Mouse (Mus musculus) stomach, postnatal 0 days (tissue): ENCODE results near the gene Fbxl18. TPM values are rescaled to one million over a fixed set of nuclear protein-coding genes. Genes with fewer than 3 reads are reported as not detected.
"Not testable (repeated sequence)": the region's sequence is repeated elsewhere in the genome, so short reads cannot be mapped to it uniquely, and the experiment has no call there.

Experiments
- ATAC-seq: fragments of 200-750 bp; cut with Nextera tagmentation; 2 replicates; pipeline ENCODE4 v1.8.0; 2017; ENCODE audit not compliant: low FRiP score, low TSS enrichment
- DNase-seq: peaks from one replicate; pipeline ENCODE4 v3.0.0-alpha.2; 2016; ENCODE audit warnings: low spot score
- H3K27ac ChIP-seq: fragments of 300-500 bp; sonication (generic); replicated peaks from 2 replicates; pipeline ENCODE4 v1.5.1; 2014; ENCODE audit warnings: mild to moderate bottlenecking, control low read depth
- H3K27me3 ChIP-seq: fragments of 300-500 bp; sonication (generic); 2 replicates; pipeline ENCODE4 v1.6.1; 2014; ENCODE audit warnings: low read length; ENCODE audit not compliant: control insufficient read depth, insufficient read depth
- H3K36me3 ChIP-seq: fragments of 300-500 bp; sonication (generic); 2 replicates; pipeline ENCODE4 v1.6.1; 2014; ENCODE audit warnings: low read length, mixed read lengths; ENCODE audit not compliant: control insufficient read depth, insufficient read depth
- H3K4me1 ChIP-seq: fragments of 300-500 bp; sonication (generic); replicated peaks from 2 replicates; pipeline ENCODE4 v1.6.1; 2014; ENCODE audit warnings: antibody characterized with exemption; ENCODE audit not compliant: control insufficient read depth, insufficient read depth
- H3K4me2 ChIP-seq: fragments of 300-500 bp; sonication (generic); replicated peaks from 2 replicates; pipeline ENCODE4 v1.6.1; 2014; ENCODE audit warnings: low read depth, mild to moderate bottlenecking, control low read depth, moderate library complexity
- H3K4me3 ChIP-seq: fragments of 300-500 bp; sonication (generic); 2 replicates; pipeline ENCODE4 v1.5.1; 2014; ENCODE audit warnings: low read depth, low read length, control low read depth
- H3K9ac ChIP-seq: fragments of 300-500 bp; sonication (generic); 2 replicates; pipeline ENCODE4 v1.6.1; 2014; ENCODE audit warnings: mild to moderate bottlenecking, low read length, control low read depth, mixed read lengths
- H3K9me3 ChIP-seq: fragments of 300-500 bp; sonication (generic); 2 replicates; pipeline ENCODE4 v1.6.1; 2016; ENCODE audit warnings: low read length; ENCODE audit not compliant: control insufficient read depth
- CTCF ChIP-seq: IDR thresholded peaks from 2 replicates; pipeline ENCODE4 v1.5.1; 2016; ENCODE audit warnings: antibody characterized with exemption, low read depth, mild to moderate bottlenecking, moderate library complexity
- EP300 ChIP-seq: optimal IDR thresholded peaks from 2 replicates; pipeline ENCODE3; 2016; ENCODE audit warnings: antibody characterized with exemption
- WGBS: fragments of 180-500 bp; shearing (Covaris S2); extraction: QIAGEN DNeasy Blood & Tissue Kit; methylation state at CpG from one replicate; pipeline ENCODE4 v1.1.7; 2014; 5-methylcytosine and 5-hydroxymethylcytosine counted together
- polyA plus RNA-seq: library from polyadenylated mRNA; unstranded; fragments of >200 nt; fragmentation: Nextera tagmentation; extraction: Ambion mirVana; gene quantifications from 2 replicates; pipeline ENCODE4 v1.2.1, GENCODE M21; 2015

Fbxl18 gene
- polyA plus RNA-seq, 1 experiment from 2014 or later, result 5.3 TPM

GRCm38 (mm10) chr5:142887533-142887932, 7.7 kb downstream of the Fbxl18 start:
- H3K9ac ChIP-seq, H3K4me3 ChIP-seq, H3K27ac ChIP-seq, H3K27me3 ChIP-seq, H3K4me2 ChIP-seq, DNase-seq, ATAC-seq, H3K9me3 ChIP-seq, H3K4me1 ChIP-seq: not testable (repeated sequence)
- H3K36me3 ChIP-seq, result peaks cover 18% of the 10 kb centered on the region
- TF ChIP-seq CTCF, result peak; percentile 29; the same call in 1 of the 2 replicates
- 84% methylated on average over 3 of the region's 3 CpGs for WGBS

- ATAC-seq (no peak), DNase-seq (no peak)
- H3K9ac ChIP-seq, result no peak overlapping the region
- H3K4me1 ChIP-seq, result no peaks in the 10 kb centered on the region
- no peak overlapping the region for H3K4me2 ChIP-seq
- no peak overlapping the region for H3K27ac ChIP-seq
- H3K9me3 ChIP-seq, result no peaks in the 10 kb centered on the region
- no peak overlapping the region for H3K4me3 ChIP-seq
- WGBS, result 92% methylated on average over 20 of the region's 20 CpGs
- peaks cover 18% of the 10 kb centered on the region for H3K36me3 ChIP-seq
- no peak for TF ChIP-seq CTCF
- TF ChIP-seq EP300, result no peak
- H3K27me3 ChIP-seq, result no peaks in the 10 kb centered on the region
Observed at GRCm38 (mm10) chr5:142886761-142887160, 8.5 kb downstream of the Fbxl18 start.

GRCm38 (mm10) chr5:142886181-142886580, 9.0 kb downstream of the Fbxl18 start:
- H3K27ac ChIP-seq, result no peak overlapping the region
- no peak overlapping the region for H3K9ac ChIP-seq
- no peak overlapping the region for H3K4me3 ChIP-seq
- DNase-seq, result no peak
- no peak overlapping the region for H3K4me2 ChIP-seq
- no peaks in the 10 kb centered on the region for H3K9me3 ChIP-seq
- H3K27me3 ChIP-seq, result no peaks in the 10 kb centered on the region
- peaks cover 18% of the 10 kb centered on the region for H3K36me3 ChIP-seq
- no peaks in the 10 kb centered on the region for H3K4me1 ChIP-seq
- WGBS, result 94% methylated on average over 19 of the region's 19 CpGs
- TF ChIP-seq CTCF (no peak), EP300 (no peak)
- no peak for ATAC-seq

- 89% methylated on average over 11 of the region's 11 CpGs for whole genome bisulfite sequencing
- ATAC-seq (no peak), DNase-seq (no peak)
- Histone ChIP-seq H3K9ac (no peak overlapping the region), H3K4me1 (no peaks in the 10 kb centered on the region), H3K36me3 (peaks cover 25% of the 10 kb centered on the region), H3K27me3 (no peaks in the 10 kb centered on the region), H3K27ac (no peak overlapping the region), H3K9me3 (no peaks in the 10 kb centered on the region), H3K4me3 (no peak overlapping the region), H3K4me2 (no peak overlapping the region)
- no peak for TF ChIP-seq CTCF
- no peak for TF ChIP-seq EP300
Observed at GRCm38 (mm10) chr5:142882471-142882870, 12.8 kb downstream of the Fbxl18 start.

- ATAC-seq (no peak), DNase-seq (no peak)
- Histone ChIP-seq H3K4me3 (no peak overlapping the region), H3K36me3 (peaks cover 25% of the 10 kb centered on the region), H3K27me3 (no peaks in the 10 kb centered on the region), H3K4me1 (no peaks in the 10 kb centered on the region), H3K9me3 (no peaks in the 10 kb centered on the region), H3K4me2 (no peak overlapping the region), H3K9ac (no peak overlapping the region), H3K27ac (no peak overlapping the region)
- no peak for TF ChIP-seq EP300
- TF ChIP-seq CTCF, result no peak
- WGBS, result 76% methylated on average over 8 of the region's 8 CpGs
Observed at GRCm38 (mm10) chr5:142881936-142882335, 13.3 kb downstream of the Fbxl18 start.

GRCm38 (mm10) chr5:142880806-142881516, 14.3 kb downstream of the Fbxl18 start:
- no peaks in the 10 kb centered on the region for H3K9me3 ChIP-seq
- WGBS, result 40% methylated on average over 13 of the region's 13 CpGs
- H3K36me3 ChIP-seq, result peaks cover 17% of the 10 kb centered on the region
- no peaks in the 10 kb centered on the region for H3K27me3 ChIP-seq
- no peak for ATAC-seq
- H3K4me3 ChIP-seq, result no peak overlapping the region
- no peak for DNase-seq
- no peak overlapping the region for H3K9ac ChIP-seq
- H3K4me2 ChIP-seq, result no peak overlapping the region
- TF ChIP-seq CTCF (no peak), EP300 (no peak)
- H3K4me1 ChIP-seq, result no peaks in the 10 kb centered on the region
- H3K27ac ChIP-seq, result 0 out of 2 replicates have a peak overlapping the region, but pooled peaks have one; percentile 13
